Comparison of ENCODE assay signal across 9 mouse cellular contexts in genomic region chr17:84274999-84275398, GRCm38 (mm10).
DNase-seq lines count a peak whose midpoint lies in the region; ATAC-seq and TF ChIP-seq lines count a peak whose summit lies in the region.
"Had no signal": no experiment of that assay in that cellular context is flagged by ENCODE, and none has a peak within 500 bp of the region (broad histone marks: within the 10 kb centered on the region; RNA-seq: fewer than 3 reads in every experiment).

No protein-coding gene starts in this region.

- H3K27ac ChIP-seq in heart, embryonic 13.5 days (replicated peaks) = peak overlapping the region; percentile 91
- H3K27ac ChIP-seq in macrophage = peak overlapping the region; percentile 85

- DNase-seq in heart, postnatal 25 days (ENCODE audit: low spot score) = no peak
- DNase-seq in G1E (ENCODE audit: low spot score) = no peak
- DNase-seq in urinary bladder, postnatal 36 days (ENCODE audit: low spot score in 2 of 2) = no peak
- DNase-seq in c-Kit-positive CD71-positive TER-119-positive erythroid progenitor cells, embryonic 14.5 days (ENCODE audit: low spot score) = no peak
- no peak for DNase-seq in lung, adult 18-20 months
- DNase-seq: cerebellum, adult 18-20 months had no signal

- 51% methylated on average over 3 of the region's 3 CpGs for WGBS in heart, embryonic 13.5 days
- 7% methylated on average over 3 of the region's 3 CpGs for WGBS in macrophage (ENCODE audit: missing documents)

- H3K79me2 ChIP-seq in macrophage (ENCODE audit: inconsistent target) = no peaks in the 10 kb centered on the region

- H3K27me3 ChIP-seq in heart, embryonic 13.5 days (replicated peaks) = no peaks in the 10 kb centered on the region
- no peaks in the 10 kb centered on the region for H3K27me3 ChIP-seq in G1E (ENCODE audit: insufficient read depth, low read length)

- intact Hi-C loops in heart, postnatal 25 days (cut with DNase I) = loop anchor here (10.0 kb wide), 1 partner anchor 90 kb away; no protein-coding TSS in a partner anchor

- no peaks in the 10 kb centered on the region for H3K9me3 ChIP-seq in heart, embryonic 13.5 days
- H3K9me3 ChIP-seq in G1E (replicated peaks) = no peaks in the 10 kb centered on the region

- peak overlapping the region; percentile 64; the same call in 1 of the 2 replicates for H3K9ac ChIP-seq in heart, embryonic 13.5 days

- ATAC-seq in heart, embryonic 13.5 days (ENCODE audit: extremely low read depth, insufficient number of reproducible peaks, low FRiP score, low TSS enrichment) = no peak
- ATAC-seq in G1E (ENCODE audit: extremely low read depth, insufficient number of reproducible peaks, low FRiP score, poor library complexity, severe bottlenecking) = 0 out of 2 replicates have a peak, but pooled peaks have one; percentile 15
- peak; percentile 75 for ATAC-seq in granulocyte monocyte progenitor cell, adult 5-6 weeks (replicated peaks; ENCODE audit: poor library complexity, severe bottlenecking)

- H3K36me3 ChIP-seq in heart, embryonic 13.5 days = no peaks in the 10 kb centered on the region; the same call in 1 of the 2 replicates
- peaks cover 81% of the 10 kb centered on the region for H3K36me3 ChIP-seq in G1E (replicated peaks)
- H3K36me3 ChIP-seq in macrophage (ENCODE audit: inconsistent target) = no peaks in the 10 kb centered on the region

- H3K4me1 ChIP-seq in heart, embryonic 13.5 days = peaks cover 70% of the 10 kb centered on the region
- H3K4me1 ChIP-seq in G1E (ENCODE audit: insufficient read depth, low read depth, low read length) = no peaks in the 10 kb centered on the region

- no peak overlapping the region for H3K4me2 ChIP-seq in heart, embryonic 13.5 days

- no peak overlapping the region for H3K4me3 ChIP-seq in heart, embryonic 13.5 days
- H3K4me3 ChIP-seq in G1E (ENCODE audit: low read depth, low read length) (no peak overlapping the region), macrophage (ENCODE audit: inconsistent target) (no peak overlapping the region)

- no peak for TF ChIP-seq CTCF in G1E (IDR thresholded peaks at IDR 0.05; ENCODE audit: low read depth, low read length)
